Mouse (Mus musculus) neural tube, embryonic 13.5 days (tissue): ENCODE results near the gene Slc35d2. TPM values are rescaled to one million over a fixed set of nuclear protein-coding genes. Genes with fewer than 3 reads are reported as not detected.
"Not testable (repeated sequence)": the region's sequence is repeated elsewhere in the genome, so short reads cannot be mapped to it uniquely, and the experiment has no call there.

Experiments used
- ATAC-seq: fragments of 200-750 bp; cut with Nextera tagmentation; 2 replicates; pipeline ENCODE4 v1.8.0; 2017; ENCODE audit warnings: low read depth, mild to moderate bottlenecking, moderate TSS enrichment, moderate library complexity
- H3K27ac ChIP-seq: fragments of 300-500 bp; sonication (generic); replicated peaks from 2 replicates; pipeline ENCODE4 v1.5.1; 2015; ENCODE audit warnings: moderate library complexity, mild to moderate bottlenecking, inconsistent platforms
- H3K27me3 ChIP-seq: fragments of 300-500 bp; sonication (generic); 2 replicates; pipeline ENCODE4 v1.6.1; 2015; ENCODE audit warnings: mild to moderate bottlenecking, inconsistent platforms
- H3K36me3 ChIP-seq: fragments of 300-500 bp; sonication (generic); 2 replicates; pipeline ENCODE4 v1.6.1; 2015; ENCODE audit warnings: mild to moderate bottlenecking, inconsistent platforms
- H3K4me1 ChIP-seq: fragments of 300-500 bp; sonication (generic); replicated peaks from 2 replicates; pipeline ENCODE4 v1.6.1; 2015; ENCODE audit warnings: inconsistent platforms
- H3K4me2 ChIP-seq: fragments of 300-500 bp; sonication (generic); 2 replicates; pipeline ENCODE4 v1.6.1; 2015; ENCODE audit warnings: inconsistent platforms, mild to moderate bottlenecking, moderate library complexity
- H3K4me3 ChIP-seq: fragments of 300-500 bp; sonication (generic); 2 replicates; pipeline ENCODE4 v1.5.1; 2015; ENCODE audit warnings: mild to moderate bottlenecking, inconsistent platforms
- H3K9ac ChIP-seq: fragments of 300-500 bp; sonication (generic); 2 replicates; pipeline ENCODE4 v1.6.1; 2015; ENCODE audit warnings: moderate library complexity, mild to moderate bottlenecking, inconsistent platforms
- H3K9me3 ChIP-seq: fragments of 300-500 bp; sonication (generic); 2 replicates; pipeline ENCODE4 v1.6.1; 2016; ENCODE audit warnings: inconsistent platforms
- whole genome bisulfite sequencing: fragments of 180-500 bp; shearing (Covaris S2); methylation state at CpG from one replicate; pipeline ENCODE4 v1.1.7; 2015; 5-methylcytosine and 5-hydroxymethylcytosine counted together
- polyA plus RNA-seq: library from polyadenylated mRNA; unstranded; fragments of >200 nt; fragmentation: Nextera tagmentation; extraction: Ambion mirVana; gene quantifications from 2 replicates; pipeline ENCODE4 v1.2.1, GENCODE M21; 2015

Gene Slc35d2
- polyA plus RNA-seq, 1 experiment from 2014 or later = 2.6 TPM

GRCm38 (mm10) chr13:64083331-64083730 lies 45.8 kb downstream of the Slc35d2 start:
- ATAC-seq = no peak
- Histone ChIP-seq H3K4me1 (peaks cover 20% of the 10 kb centered on the region), H3K27me3 (no peaks in the 10 kb centered on the region), H3K27ac (no peak overlapping the region), H3K4me2 (no peak overlapping the region), H3K4me3 (no peak overlapping the region), H3K9me3 (no peaks in the 10 kb centered on the region), H3K9ac (no peak overlapping the region), H3K36me3 (no peaks in the 10 kb centered on the region)
- 87% methylated on average over 3 of the region's 3 CpGs for WGBS

- H3K27me3 ChIP-seq = no peaks in the 10 kb centered on the region
- no peak overlapping the region for H3K4me3 ChIP-seq
- peak overlapping the region; percentile 68 for H3K27ac ChIP-seq
- H3K4me1 ChIP-seq = peaks cover 20% of the 10 kb centered on the region
- no peaks in the 10 kb centered on the region for H3K9me3 ChIP-seq
- WGBS = 16% methylated on average over 16 of the region's 16 CpGs
- no peak overlapping the region for H3K4me2 ChIP-seq
- peak; percentile 83 for ATAC-seq
- no peaks in the 10 kb centered on the region for H3K36me3 ChIP-seq
- H3K9ac ChIP-seq = peak overlapping the region; percentile 41; the same call in 1 of the 2 replicates
These were observed 47.9 kb downstream of the Slc35d2 start for GRCm38 (mm10) chr13:64081012-64081919.

- Histone ChIP-seq H3K4me3 (no peak overlapping the region), H3K9ac (no peak overlapping the region), H3K27me3 (no peaks in the 10 kb centered on the region), H3K36me3 (no peaks in the 10 kb centered on the region), H3K9me3 (no peaks in the 10 kb centered on the region), H3K4me1 (peaks cover 20% of the 10 kb centered on the region), H3K27ac (no peak overlapping the region), H3K4me2 (no peak overlapping the region)
- WGBS = 85% methylated on average over 5 of the region's 5 CpGs
- no peak for ATAC-seq
These were observed 51.6 kb downstream of the Slc35d2 start for GRCm38 (mm10) chr13:64077591-64077990.

GRCm38 (mm10) chr13:64076074-64076473 lies 53.1 kb downstream of the Slc35d2 start:
- Histone ChIP-seq H3K4me1 (peaks cover 9% of the 10 kb centered on the region), H3K9ac (no peak overlapping the region), H3K27ac (no peak overlapping the region), H3K27me3 (no peaks in the 10 kb centered on the region), H3K9me3 (no peaks in the 10 kb centered on the region), H3K36me3 (no peaks in the 10 kb centered on the region), H3K4me3 (no peak overlapping the region), H3K4me2 (no peak overlapping the region)
- no peak for ATAC-seq
- 87% methylated on average over 4 of the region's 4 CpGs for WGBS

GRCm38 (mm10) chr13:64066653-64067052 lies 62.5 kb downstream of the Slc35d2 start:
- H3K27ac ChIP-seq = no peak overlapping the region
- H3K9ac ChIP-seq = no peak overlapping the region
- no peak overlapping the region for H3K4me3 ChIP-seq
- H3K36me3 ChIP-seq = no peaks in the 10 kb centered on the region
- no peaks in the 10 kb centered on the region for H3K4me1 ChIP-seq
- H3K9me3 ChIP-seq = no peaks in the 10 kb centered on the region
- H3K4me2 ChIP-seq = no peak overlapping the region
- no peaks in the 10 kb centered on the region for H3K27me3 ChIP-seq
- WGBS = 66% methylated on average over 3 of the region's 3 CpGs
- ATAC-seq = no peak

- Histone ChIP-seq H3K4me2 (no peak overlapping the region), H3K9ac (no peak overlapping the region), H3K9me3 (no peaks in the 10 kb centered on the region), H3K4me1 (no peaks in the 10 kb centered on the region), H3K36me3 (no peaks in the 10 kb centered on the region), H3K27ac (no peak overlapping the region), H3K27me3 (no peaks in the 10 kb centered on the region), H3K4me3 (no peak overlapping the region)
- no peak for ATAC-seq
These were observed 64.9 kb downstream of the Slc35d2 start for GRCm38 (mm10) chr13:64064276-64064675.

- Histone ChIP-seq H3K27ac (no peak overlapping the region), H3K36me3 (no peaks in the 10 kb centered on the region), H3K27me3 (no peaks in the 10 kb centered on the region), H3K4me2 (no peak overlapping the region), H3K4me1 (no peaks in the 10 kb centered on the region), H3K4me3 (no peak overlapping the region), H3K9ac (no peak overlapping the region), H3K9me3 (no peaks in the 10 kb centered on the region)
- 44% methylated on average over 5 of the region's 5 CpGs for WGBS
- peak; percentile 59 for ATAC-seq
These were observed 68.1 kb downstream of the Slc35d2 start for GRCm38 (mm10) chr13:64060935-64061506.

GRCm38 (mm10) chr13:64053959-64054358 lies 75.2 kb downstream of the Slc35d2 start:
- Histone ChIP-seq H3K27ac (no peak overlapping the region), H3K9ac (no peak overlapping the region), H3K4me1 (no peaks in the 10 kb centered on the region), H3K27me3 (no peaks in the 10 kb centered on the region), H3K9me3 (peaks cover 9% of the 10 kb centered on the region), H3K4me2 (no peak overlapping the region), H3K36me3 (no peaks in the 10 kb centered on the region), H3K4me3 (no peak overlapping the region)
- WGBS = 26% methylated on average over 1 of the region's 1 CpGs
- ATAC-seq = no peak

GRCm38 (mm10) chr13:64052281-64052680 lies 76.9 kb downstream of the Slc35d2 start:
- not testable (repeated sequence) for H3K9ac ChIP-seq, H3K4me2 ChIP-seq, H3K4me1 ChIP-seq, H3K27me3 ChIP-seq, H3K4me3 ChIP-seq, H3K9me3 ChIP-seq, ATAC-seq, H3K27ac ChIP-seq, H3K36me3 ChIP-seq
- 87% methylated on average over 2 of the region's 2 CpGs for WGBS

- H3K27me3 ChIP-seq = no peaks in the 10 kb centered on the region
- ATAC-seq = no peak
- H3K4me3 ChIP-seq = no peak overlapping the region
- no peak overlapping the region for H3K4me2 ChIP-seq
- no peaks in the 10 kb centered on the region for H3K36me3 ChIP-seq
- H3K4me1 ChIP-seq = no peaks in the 10 kb centered on the region
- no peak overlapping the region for H3K9ac ChIP-seq
- H3K9me3 ChIP-seq = peaks cover 9% of the 10 kb centered on the region
- no peak overlapping the region for H3K27ac ChIP-seq
- 63% methylated on average over 4 of the region's 4 CpGs for WGBS
These were observed 78.3 kb downstream of the Slc35d2 start for GRCm38 (mm10) chr13:64050895-64051294.

GRCm38 (mm10) chr13:64049535-64049934 lies 79.6 kb downstream of the Slc35d2 start:
- no peaks in the 10 kb centered on the region for H3K4me1 ChIP-seq
- H3K36me3 ChIP-seq = no peaks in the 10 kb centered on the region
- no peak for ATAC-seq
- H3K4me2 ChIP-seq = no peak overlapping the region
- no peak overlapping the region for H3K4me3 ChIP-seq
- H3K27ac ChIP-seq = no peak overlapping the region
- H3K9ac ChIP-seq = no peak overlapping the region
- no peaks in the 10 kb centered on the region for H3K27me3 ChIP-seq
- H3K9me3 ChIP-seq = peaks cover 9% of the 10 kb centered on the region

GRCm38 (mm10) chr13:64048467-64048866 lies 80.7 kb downstream of the Slc35d2 start:
- ATAC-seq = no peak
- no peak overlapping the region for H3K4me3 ChIP-seq
- 97% methylated on average over 2 of the region's 2 CpGs for WGBS

More at GRCm38 (mm10) chr13:64048467-64048866, 80.7 kb downstream of the Slc35d2 start:
- Histone ChIP-seq H3K4me2 (no peak overlapping the region), H3K9ac (no peak overlapping the region), H3K27me3 (no peaks in the 10 kb centered on the region), H3K9me3 (peaks cover 9% of the 10 kb centered on the region), H3K4me1 (no peaks in the 10 kb centered on the region), H3K36me3 (no peaks in the 10 kb centered on the region), H3K27ac (no peak overlapping the region)
